Mouse (Mus musculus) cerebellum, adult 11-12 months (tissue): Measurements from ENCODE around the gene Lrrc63.
"Not testable (repeated sequence)": the region's sequence is repeated elsewhere in the genome, so short reads cannot be mapped to it uniquely, and the experiment has no call there.

Experiments used
- DNase-seq: peaks from one replicate; pipeline ENCODE4 v3.0.0; 2022

Gene Lrrc63

GRCm38 (mm10) chr14:75130501-75131318 lies at the start of gene Lrrc63, which contains the start of gene Lcp1:
Lrrc63 (minus strand) TSS chr14:75130881.
Lcp1 (plus strand) TSS chr14:75131101.
- peak; percentile 65 for DNase-seq

GRCm38 (mm10) chr14:75179255-75179963 lies 48.7 kb upstream of the Lrrc63 start:
- DNase-seq: no peak

- no peak for DNase-seq
Measured at GRCm38 (mm10) chr14:75178801-75179211, 48.1 kb upstream of the Lrrc63 start.

GRCm38 (mm10) chr14:75178384-75178793 lies 47.7 kb upstream of the Lrrc63 start:
- DNase-seq: no peak

- no peak for DNase-seq
Measured at GRCm38 (mm10) chr14:75177400-75177799, 46.7 kb upstream of the Lrrc63 start.

GRCm38 (mm10) chr14:75176425-75177045 lies 45.9 kb upstream of the Lrrc63 start:
- no peak for DNase-seq

- DNase-seq: no peak
Measured at GRCm38 (mm10) chr14:75175781-75176180, 45.1 kb upstream of the Lrrc63 start.

- DNase-seq: no peak
Measured at GRCm38 (mm10) chr14:75174731-75175555, 44.3 kb upstream of the Lrrc63 start.

GRCm38 (mm10) chr14:75174296-75174695 lies 43.6 kb upstream of the Lrrc63 start:
- DNase-seq: no peak

- DNase-seq: no peak
Measured at GRCm38 (mm10) chr14:75170546-75170945, 39.9 kb upstream of the Lrrc63 start.

GRCm38 (mm10) chr14:75168501-75168900 lies 37.8 kb upstream of the Lrrc63 start:
- DNase-seq: no peak

- no peak for DNase-seq
Measured at GRCm38 (mm10) chr14:75165574-75166131, 35.0 kb upstream of the Lrrc63 start.

GRCm38 (mm10) chr14:75164345-75164744 lies 33.7 kb upstream of the Lrrc63 start:
- DNase-seq: no peak

GRCm38 (mm10) chr14:75163866-75164265 lies 33.2 kb upstream of the Lrrc63 start:
- DNase-seq: no peak

- DNase-seq: no peak
Measured at GRCm38 (mm10) chr14:75159375-75159774, 28.7 kb upstream of the Lrrc63 start.

- no peak for DNase-seq
Measured at GRCm38 (mm10) chr14:75154481-75154880, 23.8 kb upstream of the Lrrc63 start.

GRCm38 (mm10) chr14:75151146-75151545 lies 20.5 kb upstream of the Lrrc63 start:
- DNase-seq: no peak

- no peak for DNase-seq
Measured at GRCm38 (mm10) chr14:75150653-75151052, 20.0 kb upstream of the Lrrc63 start.

- DNase-seq: no peak
Measured at GRCm38 (mm10) chr14:75148229-75148628, 17.5 kb upstream of the Lrrc63 start.

- DNase-seq: not testable (repeated sequence)
Measured at GRCm38 (mm10) chr14:75147706-75148105, 17.0 kb upstream of the Lrrc63 start.

GRCm38 (mm10) chr14:75139225-75139624 lies 8.5 kb upstream of the Lrrc63 start:
- DNase-seq: no peak

- DNase-seq: no peak
Measured at GRCm38 (mm10) chr14:75138503-75138902, 7.8 kb upstream of the Lrrc63 start.
